Mouse (Mus musculus) limb, embryonic 13.5 days (tissue): ENCODE data around the gene Cela3b. TPM values are rescaled to one million over a fixed set of nuclear protein-coding genes. Genes with fewer than 3 reads are reported as not detected.

Experiments
- ATAC-seq: fragments of 200-750 bp; cut with Nextera tagmentation; 2 replicates; pipeline ENCODE4 v1.8.0; 2017; ENCODE audit warnings: low read depth, moderate number of reproducible peaks, moderate TSS enrichment; ENCODE audit not compliant: low FRiP score
- H3K27ac ChIP-seq: fragments of 300-500 bp; sonication (generic); 2 replicates; pipeline ENCODE4 v1.5.1; 2015; ENCODE audit warnings: inconsistent platforms, mild to moderate bottlenecking, moderate library complexity
- H3K27me3 ChIP-seq: fragments of 300-500 bp; sonication (generic); 2 replicates; pipeline ENCODE4 v1.6.1; 2015; ENCODE audit warnings: mild to moderate bottlenecking, inconsistent platforms
- H3K36me3 ChIP-seq: fragments of 300-500 bp; sonication (generic); 2 replicates; pipeline ENCODE4 v1.6.1; 2015; ENCODE audit warnings: inconsistent platforms, mild to moderate bottlenecking, moderate library complexity
- H3K4me1 ChIP-seq: fragments of 300-500 bp; sonication (generic); 2 replicates; pipeline ENCODE4 v1.6.1; 2015; ENCODE audit warnings: inconsistent platforms
- H3K4me2 ChIP-seq: fragments of 300-500 bp; sonication (generic); replicated peaks from 2 replicates; pipeline ENCODE4 v1.6.1; 2015; ENCODE audit warnings: inconsistent platforms, mild to moderate bottlenecking, moderate library complexity
- H3K4me3 ChIP-seq: fragments of 300-500 bp; sonication (generic); 2 replicates; pipeline ENCODE4 v1.5.1; 2015; ENCODE audit warnings: moderate library complexity, mild to moderate bottlenecking, inconsistent platforms
- H3K9ac ChIP-seq: fragments of 300-500 bp; sonication (generic); 2 replicates; pipeline ENCODE4 v1.6.1; 2015; ENCODE audit warnings: mild to moderate bottlenecking, inconsistent platforms
- H3K9me3 ChIP-seq: fragments of 300-500 bp; sonication (generic); 2 replicates; pipeline ENCODE4 v1.6.1; 2016; ENCODE audit warnings: inconsistent platforms
- WGBS: fragments of 180-500 bp; shearing (Covaris S2); methylation state at CpG from one replicate; pipeline ENCODE4 v1.1.7; 2015; 5-methylcytosine and 5-hydroxymethylcytosine counted together
- polyA plus RNA-seq: library from polyadenylated mRNA; unstranded; fragments of >200 nt; fragmentation: Nextera tagmentation; extraction: Ambion mirVana; gene quantifications from 2 replicates; pipeline ENCODE4 v1.2.1, GENCODE M21; 2015

The Cela3b gene
- polyA plus RNA-seq, 1 experiment from 2014 or later, result 0.15 TPM

DNA sequence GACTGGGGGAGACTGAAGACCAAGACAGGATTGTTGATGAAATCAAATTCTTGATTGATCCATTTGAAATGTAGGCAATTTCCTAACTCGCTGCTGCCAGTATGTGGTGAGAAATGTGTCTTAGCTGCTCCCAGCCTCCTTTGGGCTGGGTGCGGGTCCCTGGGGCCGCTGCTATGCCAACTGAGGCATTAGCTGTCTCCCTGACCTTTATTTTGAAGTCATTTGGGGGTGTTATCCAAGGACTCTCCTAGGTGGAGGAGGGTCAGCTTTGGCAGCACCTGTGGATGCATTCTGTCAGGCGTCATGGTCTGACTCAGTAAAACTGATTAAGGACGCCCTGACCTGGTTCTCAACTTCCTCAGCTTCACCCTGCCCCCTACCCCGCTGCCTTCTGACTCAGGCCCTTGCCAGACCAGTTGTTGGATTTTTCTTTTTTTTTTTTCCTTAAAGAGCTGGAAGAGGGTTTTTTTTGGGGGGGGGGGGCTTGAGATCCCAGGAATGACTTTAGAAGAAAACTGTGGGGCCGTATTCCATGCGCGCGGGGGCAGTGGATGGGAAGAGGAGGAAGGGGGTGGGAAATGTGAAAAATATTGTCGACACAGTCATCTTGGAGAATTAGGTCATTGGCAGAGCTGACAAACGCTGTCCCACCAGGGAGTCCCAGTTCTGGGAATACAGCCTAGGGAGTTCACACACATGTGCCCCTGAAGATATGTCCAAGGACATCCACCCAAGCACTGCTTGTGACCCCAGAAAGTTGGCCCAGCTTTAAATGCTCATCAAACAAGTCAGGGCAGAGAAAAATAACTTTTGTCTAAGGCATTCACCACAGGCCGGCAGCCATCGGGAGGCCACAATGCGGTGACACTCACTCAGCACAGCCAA is 33.5 kb downstream of the Cela3b start:
- no peak overlapping the region for H3K9ac ChIP-seq
- no peak overlapping the region for H3K4me3 ChIP-seq
- H3K4me2 ChIP-seq, result no peak overlapping the region
- no peaks in the 10 kb centered on the region for H3K4me1 ChIP-seq
- H3K27me3 ChIP-seq, result no peaks in the 10 kb centered on the region
- no peak for ATAC-seq
- 78% methylated on average over 15 of the region's 15 CpGs for WGBS
- H3K9me3 ChIP-seq, result no peaks in the 10 kb centered on the region
- no peaks in the 10 kb centered on the region for H3K36me3 ChIP-seq
- H3K27ac ChIP-seq, result no peak overlapping the region

GRCm38 (mm10) chr4:137393378-137394135 is 36.8 kb downstream of the Cela3b start:
- no peak for ATAC-seq
- WGBS, result 67% methylated on average over 9 of the region's 9 CpGs
- Histone ChIP-seq H3K36me3 (no peaks in the 10 kb centered on the region; the same call in 1 of the 2 replicates), H3K4me3 (no peak overlapping the region), H3K4me2 (no peak overlapping the region), H3K9ac (no peak overlapping the region), H3K27me3 (no peaks in the 10 kb centered on the region), H3K4me1 (peaks cover 8% of the 10 kb centered on the region; the same call in 1 of the 2 replicates), H3K27ac (no peak overlapping the region), H3K9me3 (peaks cover 3% of the 10 kb centered on the region; the same call in 1 of the 2 replicates)

GRCm38 (mm10) chr4:137392874-137393273 is 37.5 kb downstream of the Cela3b start:
- H3K27me3 ChIP-seq, result no peaks in the 10 kb centered on the region
- no peak overlapping the region for H3K4me3 ChIP-seq
- no peaks in the 10 kb centered on the region; the same call in 1 of the 2 replicates for H3K36me3 ChIP-seq
- ATAC-seq, result no peak
- no peak overlapping the region for H3K9ac ChIP-seq
- 90% methylated on average over 9 of the region's 9 CpGs for WGBS
- H3K4me2 ChIP-seq, result no peak overlapping the region
- H3K4me1 ChIP-seq, result peaks cover 8% of the 10 kb centered on the region; the same call in 1 of the 2 replicates
- H3K27ac ChIP-seq, result no peak overlapping the region
- H3K9me3 ChIP-seq, result peaks cover 3% of the 10 kb centered on the region; the same call in 1 of the 2 replicates

- Histone ChIP-seq H3K36me3 (no peaks in the 10 kb centered on the region; the same call in 1 of the 2 replicates), H3K4me2 (no peak overlapping the region), H3K27ac (no peak overlapping the region), H3K9me3 (peaks cover 3% of the 10 kb centered on the region; the same call in 1 of the 2 replicates), H3K27me3 (no peaks in the 10 kb centered on the region), H3K4me1 (peaks cover 13% of the 10 kb centered on the region; the same call in 1 of the 2 replicates), H3K4me3 (no peak overlapping the region), H3K9ac (no peak overlapping the region)
- 94% methylated on average over 3 of the region's 3 CpGs for WGBS
- ATAC-seq, result no peak
These were observed 39.1 kb downstream of the Cela3b start for GRCm38 (mm10) chr4:137391287-137391686.

DNA sequence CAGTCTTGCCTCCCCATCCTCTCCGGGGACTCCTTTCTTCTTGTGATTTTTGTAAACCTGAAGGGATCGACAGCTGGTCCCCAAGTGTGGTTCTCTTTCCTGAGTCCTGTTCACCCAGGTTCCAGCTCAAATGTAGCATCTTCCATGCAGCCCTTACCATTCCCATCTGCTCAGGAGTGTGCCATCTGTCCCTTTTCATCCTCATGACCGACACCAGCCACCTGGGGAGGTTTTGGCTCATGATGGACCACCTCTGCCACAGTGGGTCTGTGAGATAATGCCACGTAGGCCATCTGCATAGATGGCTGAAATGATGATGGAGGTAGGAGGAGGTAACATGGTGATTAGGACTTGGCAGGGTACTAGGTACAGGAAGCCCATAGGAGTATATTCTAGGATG is 40.1 kb downstream of the Cela3b start:
- no peak overlapping the region for H3K27ac ChIP-seq
- H3K4me2 ChIP-seq, result no peak overlapping the region
- H3K4me1 ChIP-seq, result peaks cover 13% of the 10 kb centered on the region; the same call in 1 of the 2 replicates
- no peak for ATAC-seq
- peaks cover 3% of the 10 kb centered on the region; the same call in 1 of the 2 replicates for H3K9me3 ChIP-seq
- H3K27me3 ChIP-seq, result no peaks in the 10 kb centered on the region
- no peak overlapping the region for H3K9ac ChIP-seq
- 90% methylated on average over 4 of the region's 4 CpGs for WGBS
- no peak overlapping the region for H3K4me3 ChIP-seq
- H3K36me3 ChIP-seq, result no peaks in the 10 kb centered on the region; the same call in 1 of the 2 replicates

DNA sequence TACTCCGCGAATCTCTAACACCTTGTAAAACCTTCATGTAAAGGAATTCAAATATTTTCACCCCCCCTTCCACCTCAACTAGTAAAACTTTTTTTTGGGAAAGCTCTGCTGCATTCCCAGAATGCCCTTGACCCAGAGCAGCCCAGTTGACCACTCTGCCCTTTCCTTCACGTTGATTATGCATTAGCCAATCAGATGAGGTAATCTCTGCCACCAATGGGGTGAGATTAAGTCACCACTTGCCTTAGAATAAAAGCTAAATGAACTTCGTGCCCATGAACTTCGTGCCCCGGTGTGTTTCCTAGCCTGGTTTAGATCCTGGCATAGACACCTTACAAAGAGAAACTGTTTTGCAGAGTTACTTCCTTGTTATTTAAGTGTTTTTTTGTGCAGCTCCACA is 41.4 kb downstream of the Cela3b start:
- no peaks in the 10 kb centered on the region; the same call in 1 of the 2 replicates for H3K36me3 ChIP-seq
- H3K9me3 ChIP-seq, result peaks cover 3% of the 10 kb centered on the region; the same call in 1 of the 2 replicates
- H3K27ac ChIP-seq, result no peak overlapping the region
- peak overlapping the region; percentile 79 for H3K4me3 ChIP-seq
- no peak for ATAC-seq
- 47% methylated on average over 6 of the region's 6 CpGs for WGBS
- H3K4me1 ChIP-seq, result peaks cover 13% of the 10 kb centered on the region; the same call in 1 of the 2 replicates
- peak overlapping the region; percentile 86; the same call in 1 of the 2 replicates for H3K9ac ChIP-seq
- no peaks in the 10 kb centered on the region for H3K27me3 ChIP-seq
- peak overlapping the region; percentile 89 for H3K4me2 ChIP-seq

GRCm38 (mm10) chr4:137388059-137388794 is 42.1 kb downstream of the Cela3b start:
- H3K9me3 ChIP-seq, result peaks cover 3% of the 10 kb centered on the region; the same call in 1 of the 2 replicates
- peak; percentile 93 for ATAC-seq
- peak overlapping the region; percentile 83 for H3K27ac ChIP-seq
- H3K4me3 ChIP-seq, result peak overlapping the region; percentile 79
- H3K9ac ChIP-seq, result peak overlapping the region; percentile 86
- H3K36me3 ChIP-seq, result no peaks in the 10 kb centered on the region; the same call in 1 of the 2 replicates
- H3K4me2 ChIP-seq, result peak overlapping the region; percentile 89
- under 1% methylated on average over 46 of the region's 46 CpGs for WGBS
- H3K27me3 ChIP-seq, result no peaks in the 10 kb centered on the region
- H3K4me1 ChIP-seq, result peaks cover 13% of the 10 kb centered on the region; the same call in 1 of the 2 replicates

DNA sequence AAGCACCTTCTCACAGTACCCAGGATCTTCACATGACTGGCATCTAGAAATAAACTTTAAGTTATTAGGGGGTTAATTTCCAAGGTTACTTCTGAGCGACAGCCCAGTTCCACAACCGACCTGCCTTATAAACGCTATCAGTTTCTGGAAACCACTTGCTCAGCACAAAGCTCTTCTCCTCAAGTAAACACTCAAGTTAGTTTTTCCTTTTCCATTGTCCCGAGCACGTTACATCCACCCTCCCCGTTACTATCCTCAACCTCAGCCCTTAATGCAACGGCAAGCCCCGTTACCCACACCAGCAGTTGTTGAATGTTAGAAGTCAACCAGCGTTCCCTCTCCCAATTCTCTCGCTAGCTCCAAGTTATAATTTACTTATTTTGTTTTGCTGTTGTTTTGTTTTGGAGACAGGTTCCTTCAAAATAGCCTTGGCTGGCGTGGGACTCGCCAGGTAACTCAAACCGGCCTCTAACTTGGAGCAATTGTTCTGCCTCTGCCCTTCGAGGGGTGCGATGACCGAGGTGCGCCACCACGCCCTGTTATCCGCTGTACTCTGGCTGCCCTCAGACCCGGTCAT is 42.8 kb downstream of the Cela3b start:
- peak overlapping the region; percentile 86 for H3K9ac ChIP-seq
- WGBS, result 1% methylated on average over 20 of the region's 20 CpGs
- ATAC-seq, result no peak
- H3K4me1 ChIP-seq, result peaks cover 13% of the 10 kb centered on the region; the same call in 1 of the 2 replicates
- H3K4me3 ChIP-seq, result peak overlapping the region; percentile 79
- peaks cover 3% of the 10 kb centered on the region; the same call in 1 of the 2 replicates for H3K9me3 ChIP-seq
- peak overlapping the region; percentile 89 for H3K4me2 ChIP-seq
- peak overlapping the region; percentile 83 for H3K27ac ChIP-seq
- no peaks in the 10 kb centered on the region; the same call in 1 of the 2 replicates for H3K36me3 ChIP-seq
- H3K27me3 ChIP-seq, result no peaks in the 10 kb centered on the region

DNA sequence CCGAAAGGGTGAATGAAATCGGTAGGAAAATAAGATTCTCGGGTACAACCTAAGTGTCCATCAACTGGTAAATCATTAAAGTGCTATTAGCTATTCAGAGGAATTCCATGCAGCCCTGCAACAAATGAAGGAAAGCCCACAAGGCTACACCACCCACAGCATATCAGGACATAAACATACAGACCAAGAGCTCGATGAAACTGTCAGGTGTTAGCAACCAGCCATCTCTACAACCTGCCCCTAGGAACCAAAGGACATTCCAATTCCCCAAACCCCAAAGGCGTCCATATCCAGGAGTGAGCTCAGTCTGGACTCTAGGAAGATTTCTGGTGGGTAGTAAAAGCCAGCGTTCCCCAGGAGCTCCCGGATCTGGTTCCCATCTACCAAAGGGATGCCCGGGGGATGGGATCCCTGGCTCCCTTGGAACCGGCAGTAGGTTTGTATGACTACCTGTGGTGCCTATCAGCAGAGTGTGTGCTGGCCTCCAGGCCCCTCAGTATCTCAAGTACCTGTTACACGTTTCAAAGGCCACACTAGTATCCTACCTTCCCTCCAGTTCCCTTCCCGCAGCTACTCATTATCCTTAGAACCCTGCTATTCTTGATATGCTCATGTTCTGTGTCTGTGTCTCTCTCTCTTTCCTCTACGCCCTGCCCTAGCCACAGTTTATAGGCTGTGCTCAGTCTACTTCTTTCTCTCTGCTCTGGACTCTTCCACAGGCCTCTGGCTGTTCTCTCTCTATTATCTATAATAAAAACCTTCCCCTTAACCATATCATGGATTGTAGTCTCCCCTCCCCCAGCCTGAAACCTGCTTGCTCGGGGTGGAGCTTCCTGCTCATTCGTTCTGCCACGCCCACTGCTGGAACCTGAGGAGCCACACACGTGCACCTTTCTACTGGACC is 49.4 kb downstream of the Cela3b start:
- Histone ChIP-seq H3K27ac (no peak overlapping the region), H3K4me3 (no peak overlapping the region), H3K4me1 (peaks cover 7% of the 10 kb centered on the region), H3K9ac (no peak overlapping the region), H3K27me3 (no peaks in the 10 kb centered on the region), H3K9me3 (no peaks in the 10 kb centered on the region), H3K36me3 (no peaks in the 10 kb centered on the region), H3K4me2 (peak overlapping the region; percentile 34; the same call in 1 of the 2 replicates)
- WGBS, result 32% methylated on average over 15 of the region's 16 CpGs
- no peak for ATAC-seq

DNA sequence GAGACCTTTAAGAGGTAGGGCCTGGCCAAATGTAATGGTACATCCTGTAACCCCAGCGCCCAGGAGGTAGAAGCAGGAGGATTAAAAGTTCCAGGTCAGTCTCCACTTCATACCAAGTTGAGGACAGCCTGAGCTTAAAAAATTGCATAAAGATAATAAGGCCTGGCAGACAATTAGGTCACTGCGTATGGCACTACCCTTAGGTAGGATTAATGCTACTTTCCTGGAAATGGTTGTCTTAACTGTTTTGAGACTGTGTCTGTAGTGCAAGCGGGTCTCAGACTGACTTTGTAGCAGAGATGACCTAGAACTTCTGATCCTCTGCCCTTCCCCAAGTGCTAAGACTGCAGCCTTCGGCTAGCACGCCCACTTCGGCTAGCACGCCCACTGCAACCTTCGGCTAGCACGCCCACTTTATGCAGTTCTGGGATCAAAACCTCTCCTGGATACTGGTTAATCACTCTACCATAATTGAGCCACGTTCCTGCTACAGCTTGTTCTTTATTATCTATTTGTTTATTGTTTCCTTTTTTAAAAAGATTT is 50.6 kb downstream of the Cela3b start:
- 86% methylated on average over 10 of the region's 10 CpGs for WGBS
- H3K9ac ChIP-seq, result no peak overlapping the region
- H3K27me3 ChIP-seq, result no peaks in the 10 kb centered on the region
- H3K36me3 ChIP-seq, result no peaks in the 10 kb centered on the region
- ATAC-seq, result no peak
- no peak overlapping the region for H3K4me3 ChIP-seq
- H3K4me2 ChIP-seq, result no peak overlapping the region
- peaks cover 17% of the 10 kb centered on the region for H3K4me1 ChIP-seq
- H3K9me3 ChIP-seq, result no peaks in the 10 kb centered on the region
- no peak overlapping the region for H3K27ac ChIP-seq
